Mouse (Mus musculus) embryonic facial prominence, embryonic 13.5 days (tissue): Measurements from ENCODE around the gene Elmsan1. TPM values are rescaled to one million over a fixed set of nuclear protein-coding genes. Genes with fewer than 3 reads are reported as not detected.
A peak's percentile ranks its signal among the peaks of the same experiment; 100 is the strongest.

Source experiments
- ATAC-seq: fragments of 200-750 bp; cut with Nextera tagmentation; 2 replicates; pipeline ENCODE4 v1.8.0; 2017; ENCODE audit warnings: low read depth; ENCODE audit not compliant: insufficient number of reproducible peaks, insufficient read depth, low FRiP score, low TSS enrichment
- H3K27ac ChIP-seq: fragments of 300-500 bp; sonication (generic); 2 replicates; pipeline ENCODE4 v1.5.1; 2015; ENCODE audit warnings: moderate library complexity, mild to moderate bottlenecking, inconsistent platforms
- H3K27me3 ChIP-seq: fragments of 300-500 bp; sonication (generic); 2 replicates; pipeline ENCODE4 v1.6.1; 2015; ENCODE audit warnings: mild to moderate bottlenecking, inconsistent platforms
- H3K36me3 ChIP-seq: fragments of 300-500 bp; sonication (generic); 2 replicates; pipeline ENCODE4 v1.6.1; 2015; ENCODE audit warnings: mild to moderate bottlenecking, inconsistent platforms
- H3K4me1 ChIP-seq: fragments of 300-500 bp; sonication (generic); 2 replicates; pipeline ENCODE4 v1.6.1; 2015; ENCODE audit warnings: inconsistent platforms
- H3K4me2 ChIP-seq: fragments of 300-500 bp; sonication (generic); 2 replicates; pipeline ENCODE4 v1.6.1; 2015; ENCODE audit warnings: moderate library complexity, mild to moderate bottlenecking, inconsistent platforms
- H3K4me3 ChIP-seq: fragments of 300-500 bp; sonication (generic); 2 replicates; pipeline ENCODE4 v1.5.1; 2015; ENCODE audit warnings: mild to moderate bottlenecking, inconsistent platforms
- H3K9ac ChIP-seq: fragments of 300-500 bp; sonication (generic); 2 replicates; pipeline ENCODE4 v1.6.1; 2015; ENCODE audit warnings: mild to moderate bottlenecking, inconsistent platforms
- H3K9me3 ChIP-seq: fragments of 300-500 bp; sonication (generic); 2 replicates; pipeline ENCODE4 v1.6.1; 2016; ENCODE audit warnings: inconsistent platforms
- WGBS: fragments of 180-500 bp; shearing (Covaris S2); methylation state at CpG from one replicate; pipeline ENCODE4 v1.1.7; 2015; ENCODE audit warnings: mixed read lengths; 5-methylcytosine and 5-hydroxymethylcytosine counted together
- polyA plus RNA-seq: library from polyadenylated mRNA; unstranded; fragments of >200 nt; fragmentation: Nextera tagmentation; extraction: Ambion mirVana; gene quantifications from 2 replicates; pipeline ENCODE4 v1.2.1, GENCODE M21; 2015

Elmsan1 gene
- polyA plus RNA-seq, 1 experiment from 2014 or later, result 11.1 TPM

DNA sequence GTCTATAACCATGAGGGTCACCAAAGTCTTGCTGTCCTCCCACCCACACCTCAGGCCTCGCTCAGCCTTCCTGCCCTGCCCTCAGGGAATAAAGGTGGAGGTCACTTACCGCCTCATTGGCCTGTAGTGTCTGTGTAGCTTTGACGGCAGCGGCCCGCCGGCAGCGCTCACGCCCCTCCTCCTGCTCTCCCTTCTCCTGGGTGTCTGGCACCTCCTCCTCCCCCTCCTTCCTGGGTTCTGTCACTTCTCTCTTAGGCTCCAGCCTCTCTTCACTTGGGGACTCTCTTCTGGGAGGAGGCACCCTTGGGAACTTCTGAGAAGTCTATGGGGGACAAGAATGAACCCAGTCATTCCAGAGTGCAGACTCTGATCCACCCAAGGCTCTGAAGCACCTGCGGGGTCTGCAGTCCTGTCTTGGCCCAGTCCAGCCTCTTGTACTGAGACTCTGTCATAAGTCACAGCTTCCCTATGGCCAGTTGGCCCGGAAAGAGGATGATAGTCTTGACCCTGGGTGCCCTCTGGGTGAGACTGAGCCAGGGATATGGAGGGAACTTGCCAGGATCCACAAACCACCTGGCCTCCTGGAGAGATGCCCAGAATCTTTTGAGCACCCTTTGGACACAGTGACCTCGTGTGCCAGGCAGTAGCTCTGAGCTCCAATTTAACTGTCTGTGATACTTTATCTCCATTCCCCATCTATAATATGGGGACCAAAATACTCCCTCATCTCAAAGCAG lies 63.7 kb downstream of the Elmsan1 start:
- no peaks in the 10 kb centered on the region for H3K27me3 ChIP-seq
- no peak for ATAC-seq
- no peak overlapping the region for H3K27ac ChIP-seq
- H3K4me3 ChIP-seq, result no peak overlapping the region
- 81% methylated on average over 11 of the region's 11 CpGs for WGBS
- H3K9ac ChIP-seq, result no peak overlapping the region
- H3K9me3 ChIP-seq, result no peaks in the 10 kb centered on the region
- peaks cover 12% of the 10 kb centered on the region for H3K4me1 ChIP-seq
- no peak overlapping the region for H3K4me2 ChIP-seq
- H3K36me3 ChIP-seq, result peaks cover 84% of the 10 kb centered on the region

DNA sequence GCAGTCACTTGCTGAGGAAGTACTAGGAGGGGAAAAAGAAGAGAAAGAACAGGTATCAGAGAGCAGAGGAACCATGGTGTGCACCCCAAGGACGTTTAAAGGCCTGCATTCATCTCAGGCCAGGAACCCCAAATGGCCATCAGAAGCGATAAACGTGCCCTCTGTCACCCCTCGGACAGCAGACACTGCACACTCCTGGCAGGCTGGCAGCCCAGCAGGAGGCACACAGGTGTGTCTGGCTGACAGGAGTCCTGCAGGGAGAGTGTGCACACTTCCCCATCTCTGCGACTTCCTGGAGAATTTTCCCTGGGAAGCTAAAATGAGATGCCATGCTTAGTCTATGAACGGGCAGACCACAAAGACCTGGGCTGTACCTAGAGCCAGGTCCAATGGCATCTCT lies 65.3 kb downstream of the Elmsan1 start:
- Histone ChIP-seq H3K36me3 (peaks cover 68% of the 10 kb centered on the region), H3K4me1 (peaks cover 18% of the 10 kb centered on the region), H3K27me3 (no peaks in the 10 kb centered on the region), H3K4me2 (no peak overlapping the region), H3K9ac (no peak overlapping the region), H3K27ac (no peak overlapping the region), H3K9me3 (no peaks in the 10 kb centered on the region), H3K4me3 (no peak overlapping the region)
- 85% methylated on average over 6 of the region's 6 CpGs for WGBS
- no peak for ATAC-seq

DNA sequence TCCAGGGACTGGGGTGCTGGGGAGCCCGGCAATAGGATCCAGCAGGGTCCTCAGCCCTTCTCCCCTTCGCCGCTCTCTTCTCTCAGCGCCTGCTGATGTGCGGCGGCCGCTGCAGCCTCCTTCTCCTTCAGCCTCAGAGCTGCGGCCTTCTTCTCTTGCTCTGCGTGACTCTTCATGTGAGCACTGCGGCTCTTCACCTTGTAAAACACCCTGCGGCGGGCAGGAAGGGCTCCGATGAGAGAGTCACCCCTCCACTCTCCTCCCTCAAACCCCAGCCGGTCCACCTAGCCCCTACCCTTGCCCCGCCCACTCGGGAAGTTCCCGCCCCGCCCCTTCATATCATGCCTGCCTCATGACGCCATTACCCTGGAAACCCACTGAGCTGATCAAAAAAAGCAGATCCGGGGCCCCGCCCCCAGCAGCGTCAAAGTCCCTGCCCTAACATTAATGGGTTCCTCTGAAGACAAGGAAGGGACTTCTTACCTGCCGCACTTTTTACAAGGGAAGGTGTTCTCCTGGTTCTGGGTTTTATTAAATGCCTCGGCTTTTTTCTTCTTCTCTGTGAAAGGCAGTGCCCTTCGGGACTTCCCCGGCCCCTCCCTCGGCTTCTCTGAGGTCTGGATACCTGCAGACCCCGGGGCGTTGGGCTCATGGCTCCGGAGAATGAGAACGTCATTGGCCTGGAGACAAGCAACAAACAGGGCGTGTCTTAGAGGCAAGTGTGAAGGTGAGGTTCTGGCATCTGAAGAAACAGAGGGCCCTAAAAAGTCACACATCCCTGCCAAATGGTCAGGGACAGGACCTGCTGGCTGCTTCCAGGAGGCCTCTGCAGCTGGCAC lies 66.1 kb downstream of the Elmsan1 start:
- H3K9me3 ChIP-seq, result no peaks in the 10 kb centered on the region
- peaks cover 60% of the 10 kb centered on the region for H3K36me3 ChIP-seq
- H3K4me3 ChIP-seq, result no peak overlapping the region
- peaks cover 25% of the 10 kb centered on the region for H3K4me1 ChIP-seq
- ATAC-seq, result no peak
- H3K9ac ChIP-seq, result no peak overlapping the region
- no peak overlapping the region for H3K27ac ChIP-seq
- no peak overlapping the region for H3K4me2 ChIP-seq
- 70% methylated on average over 32 of the region's 32 CpGs for WGBS
- no peaks in the 10 kb centered on the region for H3K27me3 ChIP-seq

DNA sequence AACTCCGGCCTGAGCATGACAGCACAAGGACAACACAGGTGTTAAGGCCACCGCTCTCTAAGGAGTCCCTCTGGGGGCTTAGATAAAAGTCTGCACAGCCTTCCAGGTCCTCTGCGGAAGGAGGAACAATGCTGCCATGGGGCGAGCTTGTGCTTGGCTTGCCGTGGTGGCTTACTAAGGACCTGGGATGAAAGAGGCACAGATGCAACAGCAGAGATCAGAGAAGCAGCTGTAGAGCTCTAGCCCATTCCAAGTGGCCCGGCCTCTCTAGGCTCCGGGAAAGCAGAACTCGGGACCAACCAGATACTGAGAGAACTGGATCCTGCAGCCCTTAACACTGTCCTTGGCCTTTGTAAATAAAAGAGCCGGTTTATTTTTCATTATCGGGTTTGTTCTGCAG lies 66.8 kb downstream of the Elmsan1 start:
- Histone ChIP-seq H3K9me3 (no peaks in the 10 kb centered on the region), H3K4me1 (peaks cover 25% of the 10 kb centered on the region), H3K27me3 (no peaks in the 10 kb centered on the region), H3K9ac (no peak overlapping the region), H3K4me2 (no peak overlapping the region), H3K36me3 (peaks cover 55% of the 10 kb centered on the region), H3K4me3 (no peak overlapping the region), H3K27ac (no peak overlapping the region)
- no peak for ATAC-seq
- WGBS, result 92% methylated on average over 10 of the region's 10 CpGs

DNA sequence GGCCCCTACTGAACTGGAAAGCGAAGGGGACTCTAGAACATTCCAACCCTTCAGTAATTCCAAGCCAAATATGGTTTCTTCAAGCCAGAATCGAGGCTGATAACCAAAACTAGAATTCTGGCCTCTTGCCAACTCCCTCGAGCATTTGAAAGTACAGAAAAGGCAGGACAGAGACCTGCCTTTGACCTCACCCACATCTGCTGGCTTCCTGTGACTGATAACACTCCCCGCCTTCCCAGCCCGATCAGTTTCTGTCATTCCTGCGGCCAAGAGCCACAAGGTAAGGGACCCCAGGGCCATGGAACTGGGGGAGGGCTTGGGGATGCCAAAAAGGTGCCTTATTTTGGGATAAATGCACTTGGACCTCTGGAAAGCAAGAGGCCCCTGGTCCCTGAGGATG lies 67.7 kb downstream of the Elmsan1 start:
- H3K9ac ChIP-seq, result no peak overlapping the region
- no peak overlapping the region for H3K27ac ChIP-seq
- H3K4me2 ChIP-seq, result no peak overlapping the region
- H3K4me1 ChIP-seq, result peaks cover 25% of the 10 kb centered on the region
- ATAC-seq, result no peak
- 59% methylated on average over 6 of the region's 6 CpGs for WGBS
- H3K36me3 ChIP-seq, result peaks cover 46% of the 10 kb centered on the region
- no peaks in the 10 kb centered on the region for H3K27me3 ChIP-seq
- no peaks in the 10 kb centered on the region for H3K9me3 ChIP-seq
- H3K4me3 ChIP-seq, result no peak overlapping the region

DNA sequence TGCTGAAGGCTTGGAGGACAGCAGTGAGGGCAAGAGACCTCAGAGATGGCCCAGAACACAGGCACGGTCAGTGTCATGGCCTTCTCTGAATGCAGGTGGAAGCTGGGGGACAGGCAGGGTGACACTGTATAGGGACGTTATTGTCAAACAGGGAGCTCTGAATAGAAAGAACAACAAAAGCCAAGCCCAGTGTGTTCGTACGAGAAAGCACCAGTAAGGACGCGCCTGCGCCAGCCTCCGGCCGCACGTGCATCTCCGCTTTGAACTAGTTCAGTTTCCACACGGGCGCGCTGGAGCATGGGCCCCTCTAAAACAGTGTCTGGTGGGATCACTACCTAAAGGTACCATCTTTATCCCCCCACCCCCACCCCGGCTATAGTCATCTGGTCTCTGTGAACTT lies 68.7 kb downstream of the Elmsan1 start:
- 0 out of 2 replicates have a peak overlapping the region, but pooled peaks have one; percentile 1 for H3K9ac ChIP-seq
- peaks cover 25% of the 10 kb centered on the region for H3K4me1 ChIP-seq
- no peak overlapping the region for H3K4me2 ChIP-seq
- H3K27me3 ChIP-seq, result no peaks in the 10 kb centered on the region
- no peak overlapping the region for H3K4me3 ChIP-seq
- no peak overlapping the region for H3K27ac ChIP-seq
- ATAC-seq, result no peak
- H3K9me3 ChIP-seq, result no peaks in the 10 kb centered on the region
- H3K36me3 ChIP-seq, result peaks cover 39% of the 10 kb centered on the region
- 85% methylated on average over 15 of the region's 15 CpGs for WGBS

DNA sequence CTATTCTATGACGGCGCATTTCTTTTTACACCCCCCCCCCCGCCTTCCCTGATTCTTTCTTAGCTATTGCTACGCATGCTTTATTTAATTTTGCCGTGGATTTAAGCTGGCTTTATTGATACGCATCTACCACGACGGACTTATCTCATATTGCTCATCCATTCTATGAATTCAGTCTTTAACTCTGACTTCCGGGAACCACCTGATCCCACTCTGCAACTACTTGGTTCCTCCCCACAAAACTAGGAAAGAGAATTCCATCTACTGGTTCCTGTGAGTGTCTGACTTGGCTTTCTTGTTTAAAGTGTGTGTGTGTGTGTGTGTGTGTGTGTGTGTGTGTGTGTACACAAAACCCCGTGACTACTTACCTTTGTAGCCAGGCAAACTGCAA lies 70.1 kb downstream of the Elmsan1 start:
- no peaks in the 10 kb centered on the region for H3K27me3 ChIP-seq
- peaks cover 25% of the 10 kb centered on the region for H3K4me1 ChIP-seq
- WGBS, result 14% methylated on average over 10 of the region's 10 CpGs
- H3K4me2 ChIP-seq, result peak overlapping the region; percentile 95
- peak overlapping the region; percentile 54 for H3K4me3 ChIP-seq
- H3K27ac ChIP-seq, result no peak overlapping the region
- peaks cover 32% of the 10 kb centered on the region for H3K36me3 ChIP-seq
- ATAC-seq, result no peak
- peak overlapping the region; percentile 72 for H3K9ac ChIP-seq
- H3K9me3 ChIP-seq, result no peaks in the 10 kb centered on the region

DNA sequence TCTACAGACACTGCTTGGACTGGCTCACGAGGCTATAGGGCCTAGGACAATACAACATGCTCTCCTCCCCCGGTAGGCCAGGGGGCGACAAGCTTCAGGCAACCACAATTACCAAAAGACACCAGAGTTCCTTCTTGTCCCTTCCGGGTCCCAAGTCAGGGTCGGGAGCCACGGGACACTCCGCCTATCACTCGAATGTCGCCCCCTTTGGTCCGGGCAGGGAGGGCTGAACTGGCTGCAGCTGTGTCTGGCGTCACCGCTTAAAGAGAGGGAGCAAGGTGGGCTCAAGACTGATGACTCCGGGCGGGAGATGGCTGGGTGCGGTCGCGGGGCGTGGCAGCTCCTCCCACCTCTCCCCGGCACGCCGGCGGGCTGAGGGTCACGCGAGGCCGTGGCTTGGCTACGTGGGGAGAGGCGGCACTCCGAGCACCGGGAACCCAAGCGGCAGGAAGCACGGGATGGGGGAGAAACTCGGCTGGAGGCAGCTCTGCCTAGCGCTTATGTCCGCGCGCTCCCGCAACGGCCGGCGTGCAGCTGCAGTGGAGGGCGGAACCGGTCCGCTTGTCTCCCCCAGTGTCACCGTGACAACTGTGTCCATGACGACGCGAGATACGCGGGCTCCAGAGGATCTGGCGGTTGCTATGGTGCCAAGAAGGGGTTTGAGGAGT lies 70.6 kb downstream of the Elmsan1 start, which contains the start of gene Pnma1:
Gene Pnma1, minus strand, starts transcription at position 536 of the 668 bp plus-strand sequence.
- peak within 1 kb of the TSS; percentile 54 for H3K4me3 ChIP-seq
- H3K36me3 ChIP-seq, result peaks cover 29% of the 10 kb centered on the region
- under 1% methylated on average over 50 of the region's 50 CpGs for WGBS
- H3K4me1 ChIP-seq, result peaks cover 25% of the 10 kb centered on the region
- peak within 1 kb of the TSS; percentile 95 for H3K4me2 ChIP-seq
- peak within 1 kb of the TSS; percentile 72 for H3K9ac ChIP-seq
- no peaks in the 10 kb centered on the region for H3K27me3 ChIP-seq
- no peaks in the 10 kb centered on the region for H3K9me3 ChIP-seq
- no peak within 1 kb of the TSS for H3K27ac ChIP-seq
- ATAC-seq, result peak; percentile 54; the same call in 1 of the 2 replicates

DNA sequence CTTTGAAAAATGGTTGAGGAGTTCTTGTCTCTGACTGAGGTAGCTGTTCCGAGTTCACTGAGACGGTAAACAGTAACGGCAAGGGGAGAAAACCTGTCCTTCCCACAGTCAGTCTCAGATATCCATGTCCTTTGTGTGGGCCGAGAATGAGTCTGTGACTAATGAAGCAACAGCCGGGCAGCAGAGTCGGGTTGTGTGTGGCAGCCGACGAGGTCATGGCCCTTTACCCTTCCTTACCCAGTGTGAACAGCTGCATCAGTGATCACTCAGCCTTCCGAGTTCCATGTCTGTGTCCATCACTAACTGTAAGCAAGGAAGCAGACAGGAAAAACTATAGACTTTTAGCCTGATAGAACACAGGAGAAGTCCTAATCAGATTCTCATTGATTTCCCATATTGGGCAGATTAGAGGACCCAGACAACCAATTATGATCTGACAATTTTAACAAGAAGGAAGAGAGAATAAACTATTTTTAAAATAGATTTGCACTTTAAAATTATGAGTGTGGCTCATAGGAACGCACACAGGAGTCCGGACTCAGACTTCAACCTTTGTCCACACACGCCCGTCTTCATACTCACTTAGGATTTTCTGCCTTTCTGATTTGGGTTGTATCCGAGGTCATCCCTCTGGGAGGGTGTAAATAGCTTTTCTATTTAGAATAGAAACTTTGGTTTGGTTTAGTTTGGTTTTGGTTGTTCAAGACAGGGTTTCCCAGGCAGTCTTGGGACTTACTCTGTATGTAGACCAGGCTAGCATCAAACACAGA lies 76.2 kb downstream of the Elmsan1 start:
- 52% methylated on average over 14 of the region's 14 CpGs for WGBS
- no peaks in the 10 kb centered on the region for H3K9me3 ChIP-seq
- H3K36me3 ChIP-seq, result peaks cover 18% of the 10 kb centered on the region
- H3K27me3 ChIP-seq, result no peaks in the 10 kb centered on the region
- no peak overlapping the region for H3K4me3 ChIP-seq
- H3K9ac ChIP-seq, result no peak overlapping the region
- no peak for ATAC-seq
- no peak overlapping the region for H3K4me2 ChIP-seq
- H3K27ac ChIP-seq, result no peak overlapping the region
- H3K4me1 ChIP-seq, result no peaks in the 10 kb centered on the region

DNA sequence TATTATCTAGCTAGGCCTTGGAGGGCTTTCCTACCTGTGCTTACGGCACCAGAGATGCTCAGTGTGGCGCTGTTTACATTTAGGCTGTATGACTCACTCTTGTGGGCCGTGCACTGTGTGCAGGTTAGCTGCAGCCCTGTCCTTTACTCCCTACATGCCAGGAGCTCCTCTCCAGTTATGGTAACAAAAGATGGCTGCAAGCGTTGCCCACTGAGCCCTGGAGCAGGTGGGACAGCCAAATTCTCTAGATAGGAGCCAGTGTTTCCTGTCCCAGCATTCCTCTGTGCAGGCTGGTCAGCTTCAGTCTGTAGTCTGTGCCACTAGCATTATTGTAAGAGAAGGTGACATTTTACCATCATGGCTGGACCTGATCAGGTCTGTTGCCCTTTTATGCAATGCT lies 77.4 kb downstream of the Elmsan1 start:
- H3K4me1 ChIP-seq, result no peaks in the 10 kb centered on the region
- H3K4me3 ChIP-seq, result no peak overlapping the region
- no peak overlapping the region for H3K27ac ChIP-seq
- no peaks in the 10 kb centered on the region for H3K9me3 ChIP-seq
- no peaks in the 10 kb centered on the region for H3K27me3 ChIP-seq
- H3K9ac ChIP-seq, result no peak overlapping the region
- no peak for ATAC-seq
- H3K36me3 ChIP-seq, result peaks cover 29% of the 10 kb centered on the region
- WGBS, result 88% methylated on average over 4 of the region's 4 CpGs
- H3K4me2 ChIP-seq, result no peak overlapping the region

DNA sequence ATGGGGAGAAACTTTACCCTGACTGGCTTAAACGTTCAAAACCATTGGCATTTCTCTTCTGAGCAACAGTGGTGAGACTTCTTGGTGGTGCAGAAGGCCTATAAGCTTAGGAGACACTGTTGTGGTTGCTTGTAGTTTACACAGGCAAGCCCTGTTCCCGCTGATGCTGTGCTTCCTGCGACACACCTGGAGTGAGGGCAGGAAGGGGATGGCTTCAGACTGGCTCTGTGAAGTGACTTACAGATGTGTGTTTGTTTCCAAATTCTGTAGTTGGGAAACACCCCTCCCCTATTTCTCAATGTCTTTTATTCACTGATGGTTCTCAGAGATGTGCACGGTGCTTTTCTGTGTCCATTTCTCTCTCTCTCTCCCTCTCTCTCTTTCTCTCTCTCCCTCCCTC lies 78.5 kb downstream of the Elmsan1 start:
- Histone ChIP-seq H3K4me1 (no peaks in the 10 kb centered on the region), H3K9me3 (no peaks in the 10 kb centered on the region), H3K27ac (no peak overlapping the region), H3K4me2 (no peak overlapping the region), H3K4me3 (no peak overlapping the region), H3K36me3 (peaks cover 35% of the 10 kb centered on the region), H3K9ac (no peak overlapping the region), H3K27me3 (no peaks in the 10 kb centered on the region)
- 72% methylated on average over 4 of the region's 4 CpGs for WGBS
- no peak for ATAC-seq
